Mouse (Mus musculus): ENCODE results near the gene Gm10521. TPM values are rescaled to one million over a fixed set of nuclear protein-coding genes. Genes with fewer than 3 reads are reported as not detected.
"Not testable (repeated sequence)": the region's sequence is repeated elsewhere in the genome, so short reads cannot be mapped to it uniquely, and the experiment has no call there.

Gene Gm10521
- not detected for total RNA-seq (2021)

- intact Hi-C loops (cut with DNase I); DNase-seq: not testable (repeated sequence)
Observed at GRCm38 (mm10) chr1:171895364-171895763, at the start of gene Gm10521. Gene Gm10521 (plus strand): TSS chr1:171895664.

- DNase-seq, result no peak
- intact Hi-C loops (cut with DNase I), result no loop called here
Observed at GRCm38 (mm10) chr1:171848201-171848600, 47.3 kb upstream of the Gm10521 start.

DNA sequence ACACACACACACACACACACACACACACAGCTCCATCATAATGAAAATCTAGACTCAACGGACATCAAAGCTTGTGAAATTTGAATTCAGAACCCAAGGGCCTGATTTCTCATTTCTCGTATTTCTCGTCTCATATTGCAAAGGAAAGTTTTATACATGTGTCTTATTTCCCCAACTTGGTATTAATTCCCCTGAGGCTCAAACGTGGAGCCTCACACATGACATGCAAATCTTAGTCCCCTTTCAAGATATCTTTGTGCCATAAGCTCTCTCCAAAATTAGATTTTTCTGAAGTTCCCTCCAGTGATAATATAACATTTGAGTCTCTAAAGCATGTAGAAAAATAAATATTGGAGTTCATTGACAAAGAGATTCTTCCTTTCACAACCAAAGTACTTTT, 46.7 kb upstream of the Gm10521 start:
- no peak for DNase-seq
- intact Hi-C loops (cut with DNase I), result no loop called here

- DNase-seq, result no peak
- intact Hi-C loops (cut with DNase I), result no loop called here
Observed at GRCm38 (mm10) chr1:171849454-171849853, 46.0 kb upstream of the Gm10521 start.

GRCm38 (mm10) chr1:171865467-171865866, 30.0 kb upstream of the Gm10521 start:
- DNase-seq, result no peak
- intact Hi-C loops (cut with DNase I), result no loop called here

DNA sequence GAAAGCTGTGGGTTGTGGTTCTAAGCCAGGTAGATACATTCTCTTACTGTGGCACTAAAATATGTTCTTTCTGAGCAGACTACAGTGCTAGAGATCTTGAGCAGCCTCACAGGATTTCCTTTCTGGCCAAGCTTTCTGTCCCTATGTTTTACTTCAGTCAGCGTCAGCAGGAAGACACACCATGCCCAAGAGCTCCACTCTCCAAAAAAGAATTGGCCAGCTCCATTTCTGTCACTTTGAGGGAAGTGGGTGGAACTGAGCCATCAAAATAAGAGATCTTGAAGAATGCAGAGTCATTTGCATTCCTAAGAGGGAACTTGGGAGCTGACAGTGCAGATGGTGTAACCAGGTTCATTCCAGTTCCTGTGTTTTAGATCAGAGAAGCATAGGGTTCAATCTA, 8.5 kb upstream of the Gm10521 start:
- no peak for DNase-seq
- intact Hi-C loops (cut with DNase I), result no loop called here

- intact Hi-C loops (cut with DNase I), result no loop called here
Observed at GRCm38 (mm10) chr1:171904011-171904410, 8.5 kb downstream of the Gm10521 start.

GRCm38 (mm10) chr1:171915638-171916458, 20.4 kb downstream of the Gm10521 start:
- intact Hi-C loops (cut with DNase I), result no loop called here
- no peak for DNase-seq

More at GRCm38 (mm10) chr1:171904011-171904410, 8.5 kb downstream of the Gm10521 start:
- no peak for DNase-seq

GRCm38 (mm10) chr1:171917305-171918039, 22.0 kb downstream of the Gm10521 start, which contains the start of gene Slamf6:
Gene Slamf6 (plus strand): TSS chr1:171917515.
- intact Hi-C loops (cut with DNase I), result no loop called here
- DNase-seq, result no peak

DNA sequence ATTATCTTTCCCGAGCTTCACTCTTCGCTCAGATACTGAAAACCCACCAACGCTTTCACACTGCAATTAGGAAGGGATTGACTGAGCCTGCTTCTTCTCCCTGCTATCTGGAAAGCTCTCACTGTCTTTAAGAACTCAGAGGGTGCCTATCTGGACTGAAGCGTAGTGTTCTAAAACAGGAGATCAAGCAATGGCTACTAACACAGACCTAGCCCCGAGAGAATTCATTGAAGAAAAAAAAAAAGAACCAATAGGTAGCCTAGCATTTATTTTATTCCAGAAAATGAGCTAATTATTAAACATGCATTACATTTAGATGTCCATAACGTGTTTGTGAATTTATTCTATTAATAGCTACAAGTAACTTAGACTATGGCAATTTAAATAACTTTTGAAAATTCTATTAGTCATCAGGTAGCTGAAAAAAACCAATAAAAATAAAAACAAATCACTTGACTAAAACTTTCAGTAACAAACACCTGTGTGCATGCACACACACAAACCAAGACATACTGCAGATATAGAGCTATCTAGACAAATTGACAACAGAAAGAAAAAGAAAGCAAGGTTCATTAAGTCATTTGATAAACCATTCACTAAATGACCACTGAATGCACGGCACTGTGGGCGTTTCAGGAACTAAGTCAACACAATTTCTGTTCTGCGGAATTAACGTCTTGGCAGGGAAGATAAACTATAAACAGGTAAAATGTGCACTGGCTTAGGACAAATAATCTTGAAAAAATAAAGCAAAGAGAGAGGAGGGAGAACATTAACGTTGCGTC, 22.9 kb downstream of the Gm10521 start:
- intact Hi-C loops (cut with DNase I), result no loop called here

GRCm38 (mm10) chr1:171919193-171919592, 23.7 kb downstream of the Gm10521 start:
- no peak for DNase-seq
- intact Hi-C loops (cut with DNase I), result no loop called here

More for the DNA sequence above, 22.9 kb downstream of the Gm10521 start:
- DNase-seq, result no peak

DNA sequence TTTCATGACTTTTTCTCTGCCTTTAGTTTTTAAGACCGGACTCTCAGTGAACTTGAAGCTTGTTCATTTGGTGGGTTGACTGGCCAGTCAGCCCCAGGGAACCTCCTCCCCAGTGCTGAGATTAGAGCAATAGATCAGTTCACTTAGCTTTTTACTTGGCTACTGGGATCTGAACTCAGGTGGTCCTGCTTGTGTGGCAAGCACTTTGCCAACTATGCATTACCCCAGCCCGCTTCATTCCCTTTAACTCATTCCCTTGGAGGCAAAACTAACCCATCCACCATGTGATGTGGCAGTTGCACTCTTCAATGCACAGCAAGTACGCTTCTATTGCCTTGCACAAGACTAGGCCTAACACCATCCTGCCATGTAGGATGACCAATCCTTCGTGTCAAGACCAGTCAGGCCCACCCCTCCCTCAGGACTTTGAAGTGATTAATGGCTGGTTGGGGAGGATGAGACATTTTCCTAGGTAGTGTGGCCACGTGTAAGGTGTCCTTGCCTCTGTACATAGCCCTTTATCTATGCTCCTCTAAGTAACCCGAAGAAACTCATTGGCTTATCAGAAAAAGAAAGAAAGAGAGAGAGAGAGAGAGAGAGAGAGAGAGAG, 24.5 kb downstream of the Gm10521 start:
- DNase-seq, result no peak
- intact Hi-C loops (cut with DNase I), result no loop called here

DNA sequence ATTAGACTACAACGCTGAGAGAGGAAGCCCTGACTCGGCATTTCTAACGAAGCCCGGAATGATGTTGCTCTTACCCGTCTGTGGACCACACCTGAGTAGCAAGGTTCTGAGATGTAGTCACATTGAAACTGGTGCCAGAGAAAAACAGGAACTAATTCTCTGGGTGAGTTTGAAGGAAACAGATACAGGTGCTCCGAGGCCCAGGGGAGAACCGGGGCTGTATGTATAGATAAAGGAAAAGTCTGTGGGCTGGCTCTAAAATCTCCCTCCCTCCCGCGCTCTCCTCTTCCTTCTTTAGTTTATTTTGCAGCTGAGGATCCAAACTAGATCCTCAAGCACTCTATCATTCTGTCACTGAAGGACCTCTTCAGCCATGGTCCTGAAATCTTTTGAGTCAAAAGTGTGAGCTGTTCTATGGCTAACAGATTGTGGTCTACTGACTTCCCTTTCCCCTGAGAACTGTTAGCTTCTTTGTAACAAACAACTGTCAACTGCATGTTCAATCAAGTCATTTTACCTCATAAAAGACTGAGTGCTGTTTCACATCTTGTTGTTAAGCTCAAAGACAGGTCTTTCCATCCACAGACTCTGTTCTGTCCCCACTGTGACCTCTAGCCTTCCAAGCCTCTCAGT, 25.6 kb downstream of the Gm10521 start:
- intact Hi-C loops (cut with DNase I), result no loop called here
- no peak for DNase-seq

DNA sequence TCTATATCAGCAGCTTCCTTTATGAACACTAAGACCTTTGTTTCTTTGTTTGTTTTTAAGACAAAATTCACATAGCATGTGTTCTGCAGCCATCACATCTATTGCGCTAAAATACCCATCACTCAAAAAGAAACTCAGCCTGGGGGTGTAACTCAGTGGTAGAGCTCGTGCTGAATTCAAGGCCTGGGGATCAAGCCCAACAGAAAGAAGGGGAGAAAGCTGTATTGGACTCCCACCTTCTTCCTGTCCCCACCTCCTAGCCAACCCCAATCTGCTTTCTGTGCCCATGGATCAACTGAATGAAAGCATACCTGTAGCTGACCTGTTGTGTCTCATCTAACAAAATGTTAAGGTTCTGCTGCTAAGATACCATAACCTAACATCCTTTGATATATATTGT, 26.2 kb downstream of the Gm10521 start:
- intact Hi-C loops (cut with DNase I), result no loop called here

GRCm38 (mm10) chr1:171922844-171923243, 27.4 kb downstream of the Gm10521 start:
- no peak for DNase-seq
- intact Hi-C loops (cut with DNase I), result no loop called here

More for the DNA sequence above, 26.2 kb downstream of the Gm10521 start:
- DNase-seq, result no peak

- no peak for DNase-seq
- intact Hi-C loops (cut with DNase I), result no loop called here
Observed at GRCm38 (mm10) chr1:171924900-171925299, 29.4 kb downstream of the Gm10521 start.

- intact Hi-C loops (cut with DNase I), result no loop called here
- no peak for DNase-seq
Observed at GRCm38 (mm10) chr1:171933851-171934250, 38.4 kb downstream of the Gm10521 start.

GRCm38 (mm10) chr1:171938952-171939948, 43.8 kb downstream of the Gm10521 start:
- no peak for DNase-seq
- intact Hi-C loops (cut with DNase I), result no loop called here

GRCm38 (mm10) chr1:171940626-171941025, 45.2 kb downstream of the Gm10521 start:
- no peak for DNase-seq
- intact Hi-C loops (cut with DNase I), result no loop called here

Measured in left cerebral cortex, postnatal 4 days (tissue).